Mouse (Mus musculus) thymus, adult 2 months (tissue): ENCODE results near the gene Omd.

ENCODE experiments used
- CTCF ChIP-seq: fragments of 200-500 bp; IDR thresholded peaks from 2 replicates; pipeline ENCODE4 v1.5.1; 2012; ENCODE audit warnings: mild to moderate bottlenecking, control low read depth, low read length, moderate library complexity, borderline replicate concordance; ENCODE audit not compliant: control insufficient read depth, poor library complexity, insufficient read depth; ENCODE audit errors: extremely low read depth
- POLR2A ChIP-seq: fragments of 200-500 bp; IDR thresholded peaks from 2 replicates; pipeline ENCODE4 v1.6.1; 2012; ENCODE audit warnings: mild to moderate bottlenecking, low read length, control low read depth, moderate library complexity; ENCODE audit not compliant: control insufficient read depth, poor library complexity, insufficient read depth; ENCODE audit errors: extremely low read depth

- no peak for TF ChIP-seq POLR2A
- TF ChIP-seq CTCF, result no peak
These were observed 43.6 kb upstream of the Omd start for GRCm38 (mm10) chr13:49538693-49539092.
